Mouse (Mus musculus) bone marrow macrophage, adult 2 months (primary cell): ENCODE measurements around the gene Camk2g.

Source experiments
- CTCF ChIP-seq: IDR thresholded peaks from 2 replicates; pipeline ENCODE4 v1.5.1; 2012; ENCODE audit warnings: low read depth, mild to moderate bottlenecking, low read length, moderate library complexity
- POLR2A ChIP-seq: IDR thresholded peaks from 2 replicates; pipeline ENCODE4 v1.6.1; 2012; ENCODE audit warnings: mild to moderate bottlenecking, low read depth, low read length, borderline replicate concordance

DNA sequence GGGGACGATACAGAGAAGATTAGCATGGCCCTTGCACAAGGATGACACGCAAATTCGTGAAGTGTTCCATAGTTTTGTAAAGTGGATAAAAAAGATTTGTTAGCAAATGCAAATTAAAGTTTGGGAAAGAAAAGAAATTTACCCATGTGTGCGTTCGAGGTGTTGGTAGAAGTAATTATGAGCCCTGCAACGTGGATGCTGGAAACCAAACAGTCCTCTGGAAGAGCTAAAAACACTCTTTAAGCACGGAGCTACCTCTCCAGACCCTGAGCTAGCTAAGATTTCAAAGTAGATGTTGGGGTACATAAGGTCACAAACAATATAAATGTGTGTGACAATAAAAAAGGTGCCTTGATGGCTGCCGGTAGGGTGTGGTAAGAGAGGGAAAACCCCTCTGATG is 92.3 kb downstream of the Camk2g start:
- TF ChIP-seq POLR2A (no peak), CTCF (no peak)
